Mouse (Mus musculus): Measurements from ENCODE around the gene Tnk1. TPM values are rescaled to one million over a fixed set of nuclear protein-coding genes. Genes with fewer than 3 reads are reported as not detected.

Gene Tnk1
- 11.8 and 14.1 TPM in 2 replicates for polyA plus RNA-seq (2012; rRNA removed; ENCODE audit: low replicate concordance)

DNA sequence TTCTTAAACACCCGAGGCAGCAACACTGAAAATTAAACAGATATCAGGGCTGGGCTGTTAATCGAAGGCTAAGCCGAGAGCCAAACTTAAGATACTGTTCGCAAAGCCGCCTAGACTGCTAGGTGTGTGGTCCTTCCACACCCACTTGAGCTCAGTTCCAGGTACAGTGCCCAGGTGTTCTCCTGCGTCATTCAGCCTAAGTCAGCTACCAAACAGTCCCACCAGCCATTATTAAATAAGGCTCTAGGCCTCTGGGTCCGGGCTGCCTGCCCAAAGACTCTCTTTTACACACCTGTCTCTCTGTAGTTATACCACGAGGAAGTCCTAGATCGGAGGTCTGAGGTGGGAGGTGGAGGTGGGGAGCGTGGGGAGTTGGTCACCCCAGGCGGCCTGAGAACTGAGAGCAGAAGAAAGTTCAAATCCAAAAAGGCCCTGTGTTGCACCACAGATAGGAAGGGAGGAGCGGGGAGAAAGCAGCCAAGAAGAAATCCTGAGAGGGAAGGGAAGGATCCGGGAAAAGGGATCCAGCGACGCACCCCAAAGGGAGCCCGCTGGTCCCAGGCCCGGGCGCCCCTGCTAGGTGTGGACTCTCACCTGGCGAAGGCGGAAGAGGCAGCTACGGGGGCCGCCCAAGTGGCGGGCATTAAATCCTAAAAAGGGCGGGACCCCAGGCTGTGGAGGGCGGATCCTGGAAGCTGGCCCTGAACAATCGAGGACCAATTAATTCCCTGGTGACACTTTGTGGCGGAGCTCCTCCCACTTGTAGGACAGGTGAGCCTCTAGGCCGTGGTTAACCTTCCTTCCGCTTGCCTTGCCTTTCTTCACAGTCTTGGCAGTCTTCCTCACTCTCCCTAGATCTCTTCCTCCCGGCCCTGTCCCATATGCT is at the start of gene Tnk1:
Gene Tnk1 (minus strand): TSS at position 618 of the 886 bp plus-strand sequence.

DNA sequence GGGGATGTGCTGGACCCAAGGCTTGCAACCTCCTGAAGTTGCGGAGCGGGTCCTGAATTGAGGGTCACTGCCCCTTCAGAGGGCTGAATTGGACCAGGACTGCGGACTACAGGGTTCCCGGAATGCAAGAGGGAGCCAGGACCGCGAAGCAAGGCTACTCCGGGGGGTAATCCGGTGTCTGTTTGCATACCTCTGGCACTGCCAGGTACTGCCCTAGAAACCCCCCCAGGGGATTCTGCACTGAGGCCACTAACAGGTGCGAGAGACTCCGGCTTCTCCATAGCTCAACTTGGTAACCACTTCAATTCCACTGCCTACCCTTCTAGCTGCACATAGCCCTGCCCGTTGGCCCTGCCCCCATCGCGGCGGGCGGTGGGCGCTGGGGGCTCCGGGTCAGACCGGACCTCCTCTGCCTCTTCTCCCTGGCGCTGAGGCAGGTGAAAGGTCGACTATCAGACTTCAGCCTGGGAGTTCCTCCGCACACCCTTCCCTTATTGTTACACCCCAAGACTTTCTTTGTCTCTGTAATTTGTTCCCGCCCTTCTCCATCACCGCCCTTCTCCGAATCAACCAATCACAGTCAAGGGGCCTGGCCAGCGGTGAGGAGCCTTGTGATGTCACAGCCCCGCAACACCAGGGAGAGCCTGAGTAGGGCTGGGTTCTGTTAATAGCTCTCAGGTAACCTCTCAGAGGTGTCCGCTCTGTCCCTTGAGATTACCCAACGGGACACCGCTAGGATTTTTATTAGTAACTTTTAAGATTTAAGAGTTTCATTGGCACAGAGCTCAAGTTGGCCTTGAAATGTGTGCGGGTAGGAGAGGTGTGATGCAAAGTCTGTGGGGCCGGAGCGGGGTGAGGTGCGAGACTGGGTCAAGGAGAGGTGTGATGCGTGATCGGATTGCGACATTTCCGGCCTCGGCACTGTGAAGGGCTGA is 42.2 kb upstream of the Tnk1 start, which contains the start of the genes 2810408A11Rik and Neurl4:
Gene 2810408A11Rik (minus strand): TSS at position 517 of the 935 bp plus-strand sequence.
Gene Neurl4 (plus strand): TSS at position 602 of the 935 bp plus-strand sequence.

DNA sequence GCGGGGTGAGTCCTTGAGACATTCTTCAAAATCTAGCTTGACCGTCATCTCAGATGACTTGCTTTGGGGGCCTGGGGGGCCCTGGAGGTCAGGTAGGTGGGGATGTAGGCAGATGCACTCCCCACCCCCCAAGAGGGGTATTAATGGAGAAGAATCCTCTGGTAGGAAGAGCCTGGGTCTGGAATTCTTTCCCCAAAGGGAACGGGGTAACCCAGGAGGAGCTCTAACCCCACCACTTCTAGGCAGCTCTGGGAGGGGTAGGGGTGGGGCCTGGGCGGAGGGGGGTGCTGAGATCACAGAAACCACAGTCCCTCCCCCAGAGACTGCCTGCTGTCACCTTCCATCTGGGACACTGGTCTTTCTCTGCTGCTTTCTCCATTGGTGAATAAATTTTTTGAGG is 36.8 kb upstream of the Tnk1 start, which contains the start of gene Acap1:
Gene Acap1 (minus strand): TSS at position 249 of the 400 bp plus-strand sequence.

DNA sequence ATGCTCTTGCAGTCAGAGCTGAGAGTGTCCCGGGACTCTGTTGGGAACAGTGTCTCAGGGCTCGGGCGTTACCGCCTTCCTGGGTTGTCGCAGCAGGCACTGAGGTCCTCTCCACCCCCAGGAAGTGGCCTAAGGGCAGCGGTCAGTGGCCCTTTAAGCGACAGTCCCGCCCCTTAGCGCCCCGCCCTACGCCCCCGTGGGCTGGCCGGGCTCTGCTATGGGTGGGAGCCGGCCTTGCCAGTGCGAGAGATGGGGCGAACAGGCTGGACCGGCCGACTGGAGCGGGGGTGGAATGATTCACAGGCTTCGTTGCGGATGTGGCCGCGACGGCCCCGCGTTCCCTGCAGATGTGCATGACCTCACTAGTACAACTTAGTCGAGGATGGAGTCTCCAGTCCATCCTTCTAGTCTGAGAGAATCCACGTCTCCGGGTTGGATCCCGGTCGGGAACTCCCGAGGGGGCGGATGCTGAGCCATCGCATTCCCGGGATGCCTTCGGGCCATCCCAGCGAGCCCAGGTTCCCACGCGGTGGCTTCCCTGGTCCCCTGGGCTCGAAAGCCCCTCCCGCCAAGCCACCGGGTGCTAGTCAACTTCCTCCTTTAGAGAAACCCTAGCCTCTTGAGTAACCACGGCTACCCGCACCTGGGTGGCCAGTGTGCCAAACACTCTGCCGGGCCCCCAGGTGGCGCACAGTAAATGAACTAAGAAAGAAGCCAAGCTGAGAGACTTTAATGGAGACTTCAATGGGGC is 22.5 kb upstream of the Tnk1 start, which contains the start of gene Kctd11:
Gene Kctd11 (minus strand): TSS at position 554 of the 751 bp plus-strand sequence.

DNA sequence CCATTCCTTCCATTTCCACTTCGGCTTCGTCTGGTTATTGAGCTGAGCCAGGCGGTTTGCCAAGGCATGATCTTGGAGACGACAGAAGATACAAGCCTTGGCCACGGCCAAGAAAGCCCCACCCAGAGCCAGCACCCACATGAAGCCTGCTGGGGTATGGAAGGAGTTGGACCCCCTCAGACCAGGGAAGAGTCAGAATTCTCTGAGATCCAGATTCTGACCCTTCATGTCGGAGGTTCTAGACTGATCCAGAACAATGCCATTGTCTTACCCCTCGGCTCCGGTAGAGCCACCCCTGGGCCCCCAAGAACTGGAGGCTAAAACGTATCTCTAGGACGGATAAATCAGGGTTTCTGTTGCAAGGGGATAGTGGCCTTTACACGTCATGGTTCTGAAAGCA is 19.3 kb upstream of the Tnk1 start, which contains the start of gene Tmem95:
Gene Tmem95 (minus strand): TSS at position 141 of the 400 bp plus-strand sequence.

DNA sequence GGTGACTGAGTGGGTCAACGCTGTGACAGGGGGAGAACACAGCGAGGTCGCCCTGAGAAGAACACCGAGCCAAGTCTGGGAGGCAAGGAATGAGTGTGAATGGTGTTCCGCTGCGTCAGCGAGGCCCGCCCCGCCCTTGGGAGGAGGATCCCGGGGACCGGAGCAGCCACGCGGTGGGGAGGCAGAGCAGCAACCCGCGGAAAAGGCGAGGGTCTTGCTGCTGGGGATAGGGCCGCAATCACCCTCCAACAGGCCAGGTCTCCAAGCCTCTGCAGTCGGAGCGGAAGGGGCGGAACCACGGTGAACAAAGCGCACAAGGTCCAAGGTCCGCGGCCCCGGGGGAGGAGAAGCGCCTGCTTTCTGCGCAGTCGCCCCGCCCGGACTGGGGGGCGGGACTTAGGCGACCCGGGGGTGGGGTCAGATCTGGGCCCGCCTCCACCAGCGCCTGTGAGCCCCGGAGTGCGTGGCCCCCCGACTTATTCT is 12.3 kb downstream of the Tnk1 start, which contains the start of gene Plscr3:
Gene Plscr3 (plus strand): TSS at position 179 of the 483 bp plus-strand sequence.

DNA sequence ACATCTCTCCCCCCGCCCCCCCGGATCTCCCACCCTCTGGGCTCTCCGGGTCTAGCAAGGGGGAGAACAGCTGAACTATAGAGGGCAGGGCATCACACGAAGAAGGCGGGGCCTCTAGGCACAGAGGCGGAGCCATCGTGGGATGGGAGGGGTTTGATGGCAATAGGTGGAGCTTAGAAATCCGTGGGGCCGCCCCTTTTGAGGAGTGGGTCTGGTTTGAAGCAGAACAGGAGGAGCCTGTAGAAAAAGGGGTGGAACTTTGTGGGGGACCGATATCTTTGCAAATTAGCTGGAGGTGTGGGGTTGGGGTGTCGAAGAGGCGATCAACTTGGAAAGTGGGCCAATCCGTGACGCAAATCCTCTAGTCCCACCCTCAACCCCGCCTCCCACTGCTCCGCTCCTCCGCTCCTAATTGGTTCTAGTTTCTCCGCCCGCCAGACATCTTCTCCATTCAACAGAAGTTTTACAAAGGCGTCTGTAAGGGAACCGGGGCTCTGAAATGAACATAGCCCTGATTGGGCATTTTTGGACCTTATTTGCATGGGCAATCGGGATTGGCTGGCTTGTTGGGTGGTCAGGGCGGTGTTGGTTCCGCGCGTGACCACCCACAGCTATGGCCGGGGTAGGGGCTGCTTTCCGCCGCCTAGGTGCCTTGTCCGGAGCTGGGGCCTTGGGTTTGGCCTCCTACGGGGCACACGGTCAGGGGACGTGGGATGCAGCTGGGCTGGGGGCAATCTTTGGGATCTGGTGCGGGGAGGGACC is 20.4 kb downstream of the Tnk1 start, which contains the start of gene Tmem256:
Gene Tmem256 (plus strand): TSS at position 563 of the 762 bp plus-strand sequence.

DNA sequence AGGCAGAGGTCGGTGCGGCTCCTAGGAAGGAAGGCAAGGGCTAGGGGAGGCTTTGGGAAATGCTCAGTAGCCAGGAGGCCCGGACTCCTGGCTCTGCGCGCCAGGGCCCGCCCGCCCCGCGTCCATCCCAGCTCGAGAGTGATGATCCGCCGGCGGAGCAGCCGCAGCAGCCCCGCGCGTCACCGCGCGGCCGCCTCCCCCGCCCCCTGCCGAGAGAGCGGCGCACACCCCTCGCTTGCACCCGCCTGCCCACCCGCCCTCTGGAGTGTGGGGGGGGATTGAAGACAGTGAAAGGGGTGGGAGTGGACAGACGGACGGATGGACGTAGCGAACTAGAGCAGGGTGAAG is 21.0 kb downstream of the Tnk1 start, which contains the start of gene Nlgn2:
Gene Nlgn2 (minus strand): TSS at position 181 of the 348 bp plus-strand sequence.

DNA sequence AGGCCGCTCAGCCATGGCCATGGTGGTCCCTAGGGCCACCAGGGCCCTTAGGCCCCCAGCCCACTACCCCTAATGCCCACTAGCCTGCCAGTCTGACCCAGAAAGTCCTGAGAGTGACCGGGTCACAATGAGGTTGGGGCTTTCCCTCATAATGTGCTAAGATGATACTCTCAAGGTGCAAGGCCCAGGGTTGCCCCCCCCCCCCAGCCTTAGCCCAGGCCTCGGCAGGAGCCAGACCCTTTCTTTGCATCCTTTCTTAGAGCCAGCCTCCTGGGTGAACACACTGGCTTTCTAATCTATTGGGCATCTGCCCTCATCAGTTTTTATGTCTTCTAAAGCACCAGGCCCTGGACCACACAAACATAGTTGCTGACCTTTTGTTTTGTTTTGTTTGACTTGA is 36.5 kb downstream of the Tnk1 start, which contains the start of gene Spem1:
Gene Spem1 (minus strand): TSS at position 101 of the 400 bp plus-strand sequence.

DNA sequence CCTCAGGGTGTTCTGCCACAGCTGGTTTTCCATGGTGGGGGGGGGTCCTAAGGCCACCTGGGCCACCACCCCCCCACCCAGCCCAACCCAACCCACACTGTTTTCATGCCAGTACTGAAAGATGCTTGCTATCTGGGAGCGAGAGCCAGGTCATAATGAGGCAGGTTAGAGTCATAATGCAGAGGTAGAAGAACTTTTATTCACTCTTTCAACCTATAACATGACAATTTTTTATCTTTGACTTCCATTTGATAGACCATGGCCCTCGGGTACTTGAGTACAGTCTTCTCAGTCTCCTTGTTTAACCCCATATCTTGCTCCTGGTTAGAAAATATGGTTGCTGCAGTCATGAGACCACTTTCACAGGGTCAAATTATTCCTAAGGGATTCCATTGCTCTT is 40.2 kb downstream of the Tnk1 start, which contains the start of gene Spem2:
Gene Spem2 (minus strand): TSS at position 101 of the 400 bp plus-strand sequence.

DNA sequence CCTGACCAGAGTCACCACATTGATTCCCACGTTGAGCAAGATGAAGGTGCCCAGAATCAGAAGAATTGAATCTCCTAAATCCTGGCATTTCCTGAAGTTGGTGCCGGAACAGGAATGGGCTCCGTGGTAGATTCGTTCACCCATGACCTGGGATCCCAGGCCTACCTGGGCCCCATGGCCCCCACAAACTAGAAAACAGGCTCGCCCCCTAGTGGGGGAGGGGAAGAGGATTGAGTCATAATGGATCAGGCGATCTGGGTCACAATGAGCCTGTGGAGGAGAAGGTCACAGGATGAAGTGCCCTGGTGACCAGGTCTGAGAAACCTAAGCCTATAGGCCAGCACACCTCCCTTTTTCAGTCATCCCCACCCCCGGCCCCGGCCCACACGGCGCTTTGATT is 43.4 kb downstream of the Tnk1 start, which contains the start of gene Gm39566:
Gene Gm39566 (minus strand): TSS at position 144 of the 400 bp plus-strand sequence.

DNA sequence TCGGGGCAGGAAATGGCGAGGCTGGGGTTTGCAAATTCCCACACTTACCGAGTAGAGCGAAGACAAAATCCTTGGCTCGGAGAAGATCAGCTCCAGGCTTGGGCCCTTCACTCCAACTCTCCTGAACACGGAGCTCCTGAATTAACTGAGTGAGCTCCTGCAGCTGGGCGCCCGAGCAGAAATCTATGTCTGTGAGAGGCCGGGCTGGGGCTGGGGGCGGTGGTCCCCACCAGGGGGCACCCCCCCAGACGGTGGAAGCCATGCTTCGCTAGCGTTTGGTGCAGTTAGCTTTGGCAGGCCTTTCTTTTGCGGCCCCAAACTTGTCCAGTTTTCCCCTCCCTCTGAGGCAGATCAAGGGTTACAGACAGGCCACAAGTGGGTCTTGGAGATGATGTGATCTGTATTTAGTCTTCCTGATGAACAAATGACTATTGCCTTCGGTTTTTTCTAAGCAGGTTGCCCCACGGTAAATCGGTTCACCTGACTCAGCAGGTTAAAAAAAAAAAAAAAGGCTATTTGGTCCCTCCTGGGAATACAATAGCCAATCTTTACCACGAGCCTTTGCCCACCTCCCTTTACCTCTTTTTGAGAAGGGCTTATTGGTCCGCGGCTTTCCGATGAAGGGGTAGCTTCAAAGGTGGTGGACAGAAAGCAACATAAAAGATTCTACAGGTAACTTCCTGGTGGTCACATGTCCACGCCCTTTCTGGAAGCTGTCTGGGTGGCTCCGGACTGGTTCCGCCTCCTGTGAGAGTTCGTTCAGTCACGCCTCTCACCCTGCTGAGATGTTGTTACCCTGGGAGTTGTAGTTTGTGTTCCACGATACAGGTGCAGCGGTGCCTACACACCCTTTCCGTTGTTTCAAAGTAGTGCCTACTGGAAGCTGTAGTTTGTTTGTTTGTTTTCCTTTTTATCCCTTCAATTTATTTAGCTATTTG is 53.3 kb downstream of the Tnk1 start, which contains the start of gene Tmem102:
Gene Tmem102 (minus strand): TSS at position 653 of the 938 bp plus-strand sequence.

DNA sequence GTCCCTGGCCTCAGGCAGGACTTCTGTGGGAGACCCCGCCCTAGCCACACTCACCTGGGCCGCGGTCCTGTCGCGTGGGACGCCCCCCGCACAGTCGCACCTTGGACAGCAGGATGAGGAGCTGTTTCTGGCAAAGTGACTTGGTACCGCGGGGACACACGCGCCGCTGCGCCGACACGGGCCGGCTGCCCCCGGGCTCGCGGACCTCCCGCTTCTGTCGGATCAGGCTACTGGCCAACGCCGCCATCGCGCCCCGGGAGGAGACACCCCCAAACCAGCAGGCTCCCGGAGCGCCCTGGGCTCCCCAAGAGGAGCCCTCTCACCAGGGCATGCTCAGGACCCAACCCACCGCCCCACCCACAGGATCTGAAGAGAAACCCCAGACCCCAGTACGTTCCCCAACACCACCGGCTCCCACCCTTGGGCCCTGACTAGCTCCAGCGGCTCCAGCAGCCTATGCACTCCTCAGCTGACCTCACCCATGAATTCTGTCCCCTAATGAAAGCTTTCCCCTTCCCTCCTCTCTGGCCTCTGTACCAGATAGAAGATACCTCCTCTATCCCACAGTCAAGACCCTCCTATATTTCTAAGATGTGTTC is 57.1 kb downstream of the Tnk1 start, which contains the start of gene Fgf11:
Gene Fgf11 (minus strand): TSS at position 479 of the 599 bp plus-strand sequence.

Other genes starting within 250 kb of the Tnk1 start
- gene Shbg, start 240.8 kb downstream of the Tnk1 start, polyA plus RNA-seq (2012; rRNA removed; ENCODE audit: low replicate concordance) = 0.08 TPM in 1 of 2 replicates, not detected in the other
- gene Sat2, start 236.7 kb downstream of the Tnk1 start, polyA plus RNA-seq (2012; rRNA removed; ENCODE audit: low replicate concordance) = 2.1 and 6.7 TPM in 2 replicates
- gene Fxr2, start 225.7 kb downstream of the Tnk1 start, polyA plus RNA-seq (2012; rRNA removed; ENCODE audit: low replicate concordance) = 50.5 and 57.2 TPM in 2 replicates
- gene Sox15, start 203.4 kb downstream of the Tnk1 start, polyA plus RNA-seq (2012; rRNA removed; ENCODE audit: low replicate concordance) = 0.66 and 1.1 TPM in 2 replicates
- gene Mpdu1, start 196.1 kb downstream of the Tnk1 start, polyA plus RNA-seq (2012; rRNA removed; ENCODE audit: low replicate concordance) = 139 and 176 TPM in 2 replicates
- gene Cd68, start 192.6 kb downstream of the Tnk1 start, polyA plus RNA-seq (2012; rRNA removed; ENCODE audit: low replicate concordance) = 76.8 and 80.0 TPM in 2 replicates
- gene Eif4a1, start 186.3 kb downstream of the Tnk1 start, polyA plus RNA-seq (2012; rRNA removed; ENCODE audit: low replicate concordance) = 199 and 324 TPM in 2 replicates
- 40.2 and 91.5 TPM in 2 replicates for gene Senp3, start 176.6 kb downstream of the Tnk1 start, polyA plus RNA-seq (2012; rRNA removed; ENCODE audit: low replicate concordance)
- gene Tnfsf13, start 172.9 kb downstream of the Tnk1 start, polyA plus RNA-seq (2012; rRNA removed; ENCODE audit: low replicate concordance) = 5.2 and 9.5 TPM in 2 replicates
- gene Tnfsf12, start 162.9 kb downstream of the Tnk1 start, polyA plus RNA-seq (2012; rRNA removed; ENCODE audit: low replicate concordance) = 48.2 and 64.3 TPM in 2 replicates
- gene Tnfsfm13, start 162.6 kb downstream of the Tnk1 start, polyA plus RNA-seq (2012; rRNA removed; ENCODE audit: low replicate concordance) = 8.4 and 11.1 TPM in 2 replicates
- 18.0 and 27.0 TPM in 2 replicates for gene Polr2a, start 100.1 kb downstream of the Tnk1 start, polyA plus RNA-seq (2012; rRNA removed; ENCODE audit: low replicate concordance)
- not detected in 2 replicates for gene Slc35g3, start 96.8 kb downstream of the Tnk1 start, polyA plus RNA-seq (2012; rRNA removed; ENCODE audit: low replicate concordance)
- gene Zbtb4, start 92.8 kb downstream of the Tnk1 start, polyA plus RNA-seq (2012; rRNA removed; ENCODE audit: low replicate concordance) = 47.2 and 88.9 TPM in 2 replicates
- 14.0 and 38.5 TPM in 2 replicates for gene Chrnb1, start 62.8 kb downstream of the Tnk1 start, polyA plus RNA-seq (2012; rRNA removed; ENCODE audit: low replicate concordance)
- gene Fgf11, start 56.9 kb downstream of the Tnk1 start, polyA plus RNA-seq (2012; rRNA removed; ENCODE audit: low replicate concordance) = 11.4 and 13.5 TPM in 2 replicates
- gene Tmem102, start 53.1 kb downstream of the Tnk1 start, polyA plus RNA-seq (2012; rRNA removed; ENCODE audit: low replicate concordance) = 4.5 and 10.8 TPM in 2 replicates
- gene Gm39566, start 43.4 kb downstream of the Tnk1 start, polyA plus RNA-seq (2012; rRNA removed; ENCODE audit: low replicate concordance) = not detected in 2 replicates
- not detected in 2 replicates for gene Spem2, start 40.3 kb downstream of the Tnk1 start, polyA plus RNA-seq (2012; rRNA removed; ENCODE audit: low replicate concordance)
- 0.19 and 0.35 TPM in 2 replicates for gene Spem1, start 36.5 kb downstream of the Tnk1 start, polyA plus RNA-seq (2012; rRNA removed; ENCODE audit: low replicate concordance)
- gene Nlgn2, start 20.9 kb downstream of the Tnk1 start, polyA plus RNA-seq (2012; rRNA removed; ENCODE audit: low replicate concordance) = 23.5 and 39.4 TPM in 2 replicates
- gene Tmem256, start 20.2 kb downstream of the Tnk1 start, polyA plus RNA-seq (2012; rRNA removed; ENCODE audit: low replicate concordance) = 180 and 280 TPM in 2 replicates
- gene Plscr3, start 12.4 kb downstream of the Tnk1 start, polyA plus RNA-seq (2012; rRNA removed; ENCODE audit: low replicate concordance) = 125 and 161 TPM in 2 replicates
- gene Tmem95, start 19.3 kb upstream of the Tnk1 start, polyA plus RNA-seq (2012; rRNA removed; ENCODE audit: low replicate concordance) = not detected in 2 replicates
- gene Kctd11, start 22.7 kb upstream of the Tnk1 start, polyA plus RNA-seq (2012; rRNA removed; ENCODE audit: low replicate concordance) = 11.8 and 13.5 TPM in 2 replicates
- 40.3 and 80.4 TPM in 2 replicates for gene Acap1, start 36.8 kb upstream of the Tnk1 start, polyA plus RNA-seq (2012; rRNA removed; ENCODE audit: low replicate concordance)
- gene 2810408A11Rik, start 42.3 kb upstream of the Tnk1 start, polyA plus RNA-seq (2012; rRNA removed; ENCODE audit: low replicate concordance) = 0.80 and 1.1 TPM in 2 replicates
- 44.0 and 45.9 TPM in 2 replicates for gene Neurl4, start 42.3 kb upstream of the Tnk1 start, polyA plus RNA-seq (2012; rRNA removed; ENCODE audit: low replicate concordance)
- gene Gps2, start 55.2 kb upstream of the Tnk1 start, polyA plus RNA-seq (2012; rRNA removed; ENCODE audit: low replicate concordance) = 130 and 139 TPM in 2 replicates
- gene Eif5a, start 63.2 kb upstream of the Tnk1 start, polyA plus RNA-seq (2012; rRNA removed; ENCODE audit: low replicate concordance) = 301 and 469 TPM in 2 replicates
- 24.9 and 28.8 TPM in 2 replicates for gene Ybx2, start 77.1 kb upstream of the Tnk1 start, polyA plus RNA-seq (2012; rRNA removed; ENCODE audit: low replicate concordance)
- gene Slc2a4, start 89.5 kb upstream of the Tnk1 start, polyA plus RNA-seq (2012; rRNA removed; ENCODE audit: low replicate concordance) = 238 and 400 TPM in 2 replicates
- gene Cldn7, start 106.0 kb upstream of the Tnk1 start, polyA plus RNA-seq (2012; rRNA removed; ENCODE audit: low replicate concordance) = 18.2 and 18.6 TPM in 2 replicates
- 110 and 163 TPM in 2 replicates for gene Ctdnep1, start 122.4 kb upstream of the Tnk1 start, polyA plus RNA-seq (2012; rRNA removed; ENCODE audit: low replicate concordance)
- 55.0 and 105 TPM in 2 replicates for gene Elp5, start 123.8 kb upstream of the Tnk1 start, polyA plus RNA-seq (2012; rRNA removed; ENCODE audit: low replicate concordance)
- 358 and 921 TPM in 2 replicates for gene Gabarap, start 132.4 kb upstream of the Tnk1 start, polyA plus RNA-seq (2012; rRNA removed; ENCODE audit: low replicate concordance)
- gene Phf23, start 137.0 kb upstream of the Tnk1 start, polyA plus RNA-seq (2012; rRNA removed; ENCODE audit: low replicate concordance) = 21.3 and 23.1 TPM in 2 replicates
- 15.5 and 26.3 TPM in 2 replicates for gene Dvl2, start 141.9 kb upstream of the Tnk1 start, polyA plus RNA-seq (2012; rRNA removed; ENCODE audit: low replicate concordance)
- gene Acadvl, start 156.7 kb upstream of the Tnk1 start, polyA plus RNA-seq (2012; rRNA removed; ENCODE audit: low replicate concordance) = 171 and 264 TPM in 2 replicates
- gene Dlg4, start 158.2 kb upstream of the Tnk1 start, polyA plus RNA-seq (2012; rRNA removed; ENCODE audit: low replicate concordance) = 22.3 and 22.8 TPM in 2 replicates
- gene Asgr1, start 195.4 kb upstream of the Tnk1 start, polyA plus RNA-seq (2012; rRNA removed; ENCODE audit: low replicate concordance) = 2.4 TPM in 1 of 2 replicates, not detected in the other
- 3.7 and 5.9 TPM in 2 replicates for gene Asgr2, start 233.9 kb upstream of the Tnk1 start, polyA plus RNA-seq (2012; rRNA removed; ENCODE audit: low replicate concordance)

Measured in mammary gland, adult 2 months (tissue).